Mouse (Mus musculus) MEL (cell line): ENCODE data around the gene Nabp2. TPM values are rescaled to one million over a fixed set of nuclear protein-coding genes. Genes with fewer than 3 reads are reported as not detected.

Experiments used
- DNase-seq: peaks from one replicate; pipeline ENCODE4 v3.0.0; 2011; ENCODE audit warnings: low read depth, low spot score
- H3K27ac ChIP-seq: 2 replicates; pipeline ENCODE4 v1.5.1; 2012; ENCODE audit warnings: low read depth, mild to moderate bottlenecking, control low read depth, low read length, moderate library complexity; ENCODE audit not compliant: control insufficient read depth
- H3K27me3 ChIP-seq, 2 experiments: fragments of 150-350 bp in 1 of 2; sonication (generic) in 1 of 2; 2 replicates each; pipeline ENCODE4 v1.6.1; 2012; ENCODE audit warnings: low read length in 2 of 2, mild to moderate bottlenecking in 2 of 2, improper control_type of control experiment in 1 of 2, moderate library complexity in 1 of 2; ENCODE audit not compliant: insufficient read depth in 2 of 2, control insufficient read depth in 1 of 2
- H3K36me3 ChIP-seq, 2 experiments: 2 replicates each; pipeline ENCODE4 v1.6.1; 2012 to 2014; ENCODE audit warnings: low read length in 2 of 2, improper control_type of control experiment in 1 of 2, inconsistent platforms in 1 of 2, mild to moderate bottlenecking in 1 of 2; ENCODE audit not compliant: insufficient read depth in 2 of 2, control insufficient read depth in 1 of 2
- H3K4me1 ChIP-seq, 2 experiments: fragments of 150-350 bp in 1 of 2; sonication (generic) in 1 of 2; 2 replicates each; pipeline ENCODE4 v1.6.1; 2012; ENCODE audit warnings: low read length in 2 of 2, improper control_type of control experiment in 1 of 2, mild to moderate bottlenecking in 1 of 2; ENCODE audit not compliant: insufficient read depth in 2 of 2, control insufficient read depth in 1 of 2
- H3K4me3 ChIP-seq, 2 experiments: fragments of 150-350 bp in 1 of 2; sonication (generic) in 1 of 2; 2 replicates each; pipeline ENCODE4 v1.5.1; 2012; ENCODE audit warnings: low read depth in 2 of 2, low read length in 2 of 2, mild to moderate bottlenecking in 2 of 2, moderate library complexity in 2 of 2, control low read depth in 1 of 2, improper control_type of control experiment in 1 of 2; ENCODE audit not compliant: control insufficient read depth in 1 of 2, insufficient read depth in 1 of 2
- H3K79me2 ChIP-seq: 2 replicates; pipeline ENCODE4 v1.6.1; 2012; ENCODE audit warnings: mild to moderate bottlenecking, low read length, moderate library complexity; ENCODE audit not compliant: control insufficient read depth, poor library complexity, insufficient read depth
- H3K9ac ChIP-seq: 2 replicates; pipeline ENCODE4 v1.6.1; 2012; ENCODE audit warnings: low read depth, mild to moderate bottlenecking, control low read depth, low read length, moderate library complexity; ENCODE audit not compliant: control insufficient read depth, poor library complexity, severe bottlenecking
- H3K9me3 ChIP-seq: fragments of 150-350 bp; sonication (generic); replicated peaks from 2 replicates; pipeline ENCODE4 v1.6.1; 2012; ENCODE audit warnings: mild to moderate bottlenecking, low read length, improper control_type of control experiment, moderate library complexity; ENCODE audit not compliant: insufficient read depth
- E2F4 ChIP-seq: IDR thresholded peaks from 2 replicates; pipeline ENCODE4 v1.6.1; 2011; ENCODE audit warnings: low read depth, low read length, improper control_type of control experiment, borderline replicate concordance
- ETS1 ChIP-seq: IDR thresholded peaks from 2 replicates; pipeline ENCODE4 v1.6.1; 2012; ENCODE audit warnings: low read depth, mild to moderate bottlenecking, inconsistent platforms, low read length, improper control_type of control experiment, moderate library complexity
- GABPA ChIP-seq: IDR thresholded peaks from 2 replicates; pipeline ENCODE4 v1.6.1; 2012; ENCODE audit warnings: low read depth, mild to moderate bottlenecking, inconsistent platforms, low read length, improper control_type of control experiment, moderate library complexity
- GATA1 ChIP-seq: IDR thresholded peaks from 2 replicates; pipeline ENCODE4 v1.6.1; 2011; ENCODE audit warnings: low read depth, low read length, improper control_type of control experiment
- HCFC1 ChIP-seq: IDR thresholded peaks from 2 replicates; pipeline ENCODE4 v1.6.1; 2012; ENCODE audit warnings: low read depth, mild to moderate bottlenecking, inconsistent platforms, low read length, improper control_type of control experiment, moderate library complexity
- JUND ChIP-seq: IDR thresholded peaks from 2 replicates; pipeline ENCODE4 v1.6.1; 2011; ENCODE audit warnings: low read depth, mild to moderate bottlenecking, improper control_type of control experiment, low read length
- MAFK ChIP-seq: IDR thresholded peaks from 2 replicates; pipeline ENCODE4 v1.6.1; 2011; ENCODE audit warnings: low read depth, mild to moderate bottlenecking, low read length, improper control_type of control experiment, borderline replicate concordance
- MAX ChIP-seq: IDR thresholded peaks from 2 replicates; pipeline ENCODE4 v1.6.1; 2011; ENCODE audit warnings: low read length, improper control_type of control experiment
- POLR2A ChIP-seq, 2 experiments: IDR thresholded peaks; 2 replicates each; pipeline ENCODE4 v1.6.1; 2011 to 2012; ENCODE audit warnings: low read length in 2 of 2, mild to moderate bottlenecking in 2 of 2, control low read depth in 1 of 2, improper control_type of control experiment in 1 of 2, low read depth in 1 of 2, moderate library complexity in 1 of 2; ENCODE audit not compliant: control insufficient read depth in 1 of 2, insufficient read depth in 1 of 2, poor library complexity in 1 of 2
- POLR2AphosphoS5 ChIP-seq: IDR thresholded peaks from 2 replicates; pipeline ENCODE4 v1.6.1; 2012; ENCODE audit warnings: low read depth, borderline replicate concordance, mild to moderate bottlenecking, inconsistent platforms, low read length, moderate library complexity, mixed read lengths
- RAD21 ChIP-seq: IDR thresholded peaks from 2 replicates; pipeline ENCODE4 v1.6.1; 2011; ENCODE audit warnings: mild to moderate bottlenecking, low read depth, low read length, improper control_type of control experiment
- RCOR1 ChIP-seq: IDR thresholded peaks from 2 replicates; pipeline ENCODE4 v1.6.1; 2012; ENCODE audit warnings: low read depth, mild to moderate bottlenecking, inconsistent platforms, low read length, improper control_type of control experiment
- TBP ChIP-seq: IDR thresholded peaks from 2 replicates; pipeline ENCODE4 v1.8.0; 2011; ENCODE audit warnings: low read depth, low read length, improper control_type of control experiment
- UBTF ChIP-seq: IDR thresholded peaks from 2 replicates; pipeline ENCODE4 v1.6.1; 2012; ENCODE audit warnings: low read depth, mild to moderate bottlenecking, inconsistent platforms, low read length, improper control_type of control experiment, moderate library complexity, borderline replicate concordance; ENCODE audit not compliant: insufficient read depth
- USF1 ChIP-seq: IDR thresholded peaks from 2 replicates; pipeline ENCODE4 v1.6.1; 2014; ENCODE audit warnings: low read depth, mild to moderate bottlenecking, inconsistent platforms, low read length, improper control_type of control experiment, moderate library complexity
- ZC3H11A ChIP-seq: IDR thresholded peaks from 2 replicates; pipeline ENCODE4 v1.6.1; 2012; ENCODE audit warnings: low read depth, mild to moderate bottlenecking, inconsistent platforms, low read length, improper control_type of control experiment
- ZKSCAN1 ChIP-seq: IDR thresholded peaks from 2 replicates; pipeline ENCODE4 v1.6.1; 2012; ENCODE audit warnings: low read depth, mild to moderate bottlenecking, inconsistent platforms, low read length, improper control_type of control experiment, moderate library complexity
- ZMIZ1 ChIP-seq: IDR thresholded peaks from 2 replicates; pipeline ENCODE4 v1.6.1; 2012; ENCODE audit warnings: low read depth, mild to moderate bottlenecking, inconsistent platforms, low read length, improper control_type of control experiment, moderate library complexity
- ZNF384 ChIP-seq: IDR thresholded peaks from 2 replicates; pipeline ENCODE4 v1.6.1; 2012; ENCODE audit warnings: low read depth, mild to moderate bottlenecking, inconsistent platforms, low read length, improper control_type of control experiment
- polyA plus RNA-seq, 2 experiments: library from polyadenylated mRNA; stranded (reverse) in 1 of 2; unstranded in 1 of 2; fragments of >175 nt in 1 of 2; fragments of >200 nt in 1 of 2; gene quantifications; 2 replicates each; pipeline versions ENCODE4 v1.2.1 to v1.2.4; 2012; ENCODE audit warnings: low replicate concordance in 2 of 2, low read depth in 1 of 2; ENCODE audit not compliant: insufficient read length in 2 of 2, insufficient read depth in 1 of 2, missing spikeins in 1 of 2
- total RNA-seq: library from RNA; depleted of rRNA; stranded (reverse); fragments of 300-350 nt; gene quantifications from 2 replicates; pipeline ENCODE4 v1.2.3, GENCODE M21; 2012

The Nabp2 gene
- total and polyA plus RNA-seq, 3 experiments: 33.7 to 249 (median 166) TPM

DNA sequence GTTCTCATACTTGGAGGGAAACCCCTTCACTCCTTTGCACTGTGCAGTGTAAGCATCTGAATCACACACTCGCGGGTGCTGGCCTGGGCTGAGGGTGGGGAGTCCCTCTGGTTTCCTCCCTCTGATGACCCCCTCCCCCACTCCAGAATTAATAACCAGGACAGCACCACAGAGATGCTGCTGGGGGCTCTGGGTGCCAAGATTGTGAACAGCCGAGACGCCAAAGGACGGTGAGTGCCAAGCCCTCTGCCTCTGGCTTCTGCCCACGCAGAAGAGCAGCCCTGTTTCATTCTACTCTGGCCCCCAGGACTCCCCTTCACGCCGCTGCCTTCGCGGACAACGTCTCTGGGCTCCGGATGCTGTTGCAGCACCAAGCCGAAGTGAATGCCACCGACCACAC lies 22.4 kb downstream of the Nabp2 start:
- no peaks in the 10 kb centered on the region for H3K9me3 ChIP-seq
- no peak for TF ChIP-seq POLR2A (IDR thresholded peaks at IDR 0.05; ENCODE audit: control insufficient read depth in 1 of 2, insufficient read depth in 1 of 2, low read depth in 1 of 2, low read length in 2 of 2, poor library complexity in 1 of 2)
- no peak for TF ChIP-seq POLR2AphosphoS5
- no peak for TF ChIP-seq RAD21
- TF ChIP-seq E2F4: no peak
- no peak for TF ChIP-seq ZMIZ1
- TF ChIP-seq HCFC1: no peak
- no peak for TF ChIP-seq TBP
- TF ChIP-seq MAX: no peak
- TF ChIP-seq, all 39 proteins: peak for 0
- H3K27me3 ChIP-seq: no peaks in the 10 kb centered on the region
- H3K27ac ChIP-seq: no peak overlapping the region
- no peak overlapping the region for H3K9ac ChIP-seq
- no peak for DNase-seq
- H3K79me2 ChIP-seq: no peaks in the 10 kb centered on the region
- peaks cover 0 to 9% of the 10 kb centered on the region in 2 experiments; a peak in 3 of 4 replicates for H3K36me3 ChIP-seq
- no peak overlapping the region for H3K4me3 ChIP-seq
- 0 out of 4 replicates have a peak, but pooled peaks cover 0 to 6% of the 10 kb centered on the region in 2 experiments for H3K4me1 ChIP-seq

DNA sequence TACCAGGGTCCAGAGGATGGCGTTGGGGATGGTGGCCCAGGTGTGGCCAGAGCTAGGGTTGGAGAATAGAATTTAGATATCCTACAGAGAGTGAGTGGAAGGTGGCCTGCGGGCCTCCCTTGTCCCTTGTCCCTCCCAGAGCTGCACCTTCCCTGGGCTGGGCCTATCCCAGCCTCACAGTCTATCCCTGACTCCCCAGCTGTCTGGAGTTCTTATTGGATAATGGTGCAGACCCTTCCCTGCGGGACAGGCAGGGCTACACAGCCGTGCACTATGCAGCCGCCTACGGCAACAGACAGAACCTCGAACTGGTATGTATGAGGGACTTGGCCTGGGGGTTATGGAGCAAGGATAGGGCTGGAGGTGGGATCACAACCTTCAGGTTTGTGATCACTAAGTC lies 25.4 kb downstream of the Nabp2 start:
- Histone ChIP-seq H3K27ac (no peak overlapping the region), H3K4me3 (no peak overlapping the region), H3K27me3 (no peaks in the 10 kb centered on the region), H3K9me3 (no peaks in the 10 kb centered on the region), H3K36me3 (peaks cover 0 to 10% of the 10 kb centered on the region in 2 experiments; a peak in 3 of 4 replicates), H3K79me2 (no peaks in the 10 kb centered on the region), H3K9ac (no peak overlapping the region), H3K4me1 (0 out of 4 replicates have a peak, but pooled peaks cover 0 to 6% of the 10 kb centered on the region in 2 experiments)
- TF ChIP-seq RCOR1 (no peak), TBP (no peak), E2F4 (no peak), GATA1 (no peak), USF1 (no peak), ETS1 (no peak), UBTF (no peak), ZMIZ1 (no peak), ZNF384 (no peak), ZKSCAN1 (no peak), JUND (no peak), GABPA (no peak), MAFK (no peak), ZC3H11A (no peak)
- no peak for DNase-seq
